ENCODE assay signal across 7 mouse cellular contexts in the genomic region with DNA sequence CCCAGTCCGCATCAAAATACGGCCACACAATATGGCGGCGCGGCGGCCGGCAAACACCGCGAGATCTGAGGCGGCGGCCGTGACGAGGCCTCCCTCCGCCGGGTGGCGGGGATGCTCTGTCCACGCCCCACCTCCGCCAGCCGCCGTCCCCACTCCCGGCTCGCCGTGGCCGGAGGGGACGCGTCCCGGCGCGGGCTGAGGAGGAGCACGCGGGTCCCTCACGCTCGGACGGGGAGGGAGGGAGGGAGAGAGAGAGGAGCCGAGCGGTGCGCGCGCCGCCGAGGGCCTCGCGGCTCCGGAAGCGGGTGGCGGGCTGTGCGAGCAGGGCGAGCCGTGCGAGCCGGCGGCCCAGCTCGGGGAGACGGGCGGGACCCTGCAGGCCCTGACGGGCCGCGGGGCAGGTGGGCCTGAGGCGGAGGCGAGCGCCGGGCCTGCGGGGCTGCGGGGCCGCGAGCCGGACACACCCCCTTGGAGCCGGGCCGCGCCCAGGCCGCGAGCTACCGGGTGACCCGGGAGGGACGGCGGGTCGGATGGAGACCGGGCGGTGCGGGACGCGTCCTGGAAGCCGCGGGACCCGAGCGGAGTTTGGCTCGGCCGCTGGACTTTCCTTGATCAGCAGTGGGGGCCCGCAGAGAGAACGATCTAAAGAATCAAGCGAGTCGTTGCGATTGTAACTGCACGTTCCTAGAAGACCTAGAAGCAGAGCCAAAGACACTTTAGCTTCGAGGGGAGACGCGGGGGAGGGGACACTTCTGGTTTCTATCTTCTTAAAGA. TPM values are rescaled to one million over a fixed set of nuclear protein-coding genes. Genes with fewer than 3 reads are reported as not detected.
DNase-seq lines count a peak whose midpoint lies in the region; ATAC-seq lines count a peak whose summit lies in the region.

Gene Tab2, minus strand, starts transcription at position 3 of the 774 bp plus-strand sequence.

- intact Hi-C loops in gastrocnemius, postnatal 36 days (cut with DNase I), result no loop called here
- intact Hi-C loops in left cerebral cortex, postnatal 25 days (cut with DNase I), result loop anchor here (5.0 kb wide), 5 partner anchors 54 to 271 kb away; no protein-coding TSS in a partner anchor

- H3K27me3 ChIP-seq in intestine, embryonic 15.5 days (replicated peaks), result no peaks in the 10 kb centered on the region
- no peaks in the 10 kb centered on the region for H3K27me3 ChIP-seq in midbrain, embryonic 10.5 days (ENCODE audit: low read depth, poor library complexity, severe bottlenecking)

- peak; percentile 96 for ATAC-seq in intestine, embryonic 15.5 days

- DNase-seq in adrenal gland, adult 18-20 months (ENCODE audit: low spot score in 2 of 2), result peak; percentile 91
- DNase-seq in embryo, embryonic 11 days, result peak; percentile 96
- DNase-seq in gastrocnemius, postnatal 36 days, result peak; percentile 85 to 88
- DNase-seq in left cerebral cortex, postnatal 25 days (ENCODE audit: low spot score in 2 of 2), result peak; percentile 90 to 92
- DNase-seq in midbrain, embryonic 10.5 days (ENCODE audit: low spot score), result peak; percentile 93
- DNase-seq in right cerebral cortex, postnatal 4 days, result peak; percentile 87

- H3K4me2 ChIP-seq in intestine, embryonic 15.5 days (replicated peaks), result peak within 1 kb of the TSS; percentile 70

- peak within 1 kb of the TSS; percentile 93 for H3K4me3 ChIP-seq in intestine, embryonic 15.5 days (replicated peaks)
- peak within 1 kb of the TSS; percentile 97 for H3K4me3 ChIP-seq in midbrain, embryonic 10.5 days

- H3K4me1 ChIP-seq in intestine, embryonic 15.5 days (replicated peaks), result 0 out of 2 replicates have a peak, but pooled peaks cover 11% of the 10 kb centered on the region
- peaks cover 30% of the 10 kb centered on the region for H3K4me1 ChIP-seq in midbrain, embryonic 10.5 days

- under 1% methylated on average over 79 of the region's 97 CpGs for WGBS in intestine, embryonic 15.5 days
- WGBS in midbrain, embryonic 10.5 days, result under 1% methylated on average over 90 of the region's 97 CpGs

- H3K9me3 ChIP-seq in intestine, embryonic 15.5 days, result no peaks in the 10 kb centered on the region
- no peaks in the 10 kb centered on the region for H3K9me3 ChIP-seq in midbrain, embryonic 10.5 days (replicated peaks)

- H3K36me3 ChIP-seq in intestine, embryonic 15.5 days, result no peaks in the 10 kb centered on the region
- H3K36me3 ChIP-seq in midbrain, embryonic 10.5 days, result peaks cover 2% of the 10 kb centered on the region; the same call in 1 of the 2 replicates

- H3K27ac ChIP-seq in intestine, embryonic 15.5 days, result peak within 1 kb of the TSS; percentile 100
- peak within 1 kb of the TSS; percentile 100 for H3K27ac ChIP-seq in midbrain, embryonic 10.5 days (replicated peaks)

- peak within 1 kb of the TSS; percentile 98 for H3K9ac ChIP-seq in intestine, embryonic 15.5 days

RNA-seq across cellular contexts. Expression of gene Tab2, which starts in this region (rescaled TPM):
- total RNA-seq in adrenal gland, adult 18-20 months (2021), result 10 to 100 TPM; 49.1 to 51.8 TPM
- 10 to 100 TPM; 72.7 to 80.3 TPM for total RNA-seq in gastrocnemius, postnatal 36 days (2021)
- 16.6 and 17.0 TPM in 2 replicates for polyA plus RNA-seq in intestine, embryonic 15.5 days (2015; fragmentation: Nextera tagmentation; extraction: Ambion mirVana)
- 10 to 100 TPM; 53.1 to 54.6 TPM for total RNA-seq in left cerebral cortex, postnatal 25 days (2021)
- 14.1 and 15.0 TPM in 2 replicates for polyA plus RNA-seq in midbrain, embryonic 10.5 days (2016; fragmentation: Nextera tagmentation; extraction: Ambion mirVana)

Comparison
In these comparisons a context has a peak if more than half of its experiments do, and no peak if none do; other contexts are left out.
1. Peak in every context shown above with its lines: DNase-seq, ATAC-seq, H3K4me3 ChIP-seq and H3K27ac ChIP-seq.